Mouse (Mus musculus): ENCODE results near the gene Cma1.
"Not testable (repeated sequence)": the region's sequence is repeated elsewhere in the genome, so short reads cannot be mapped to it uniquely, and the experiment has no call there.

Cma1 gene

GRCm38 (mm10) chr14:55944575-55944974 is at the start of gene Cma1:
Cma1 (minus strand) TSS chr14:55944675.
- no peak for DNase-seq (ENCODE audit: low spot score)

GRCm38 (mm10) chr14:55987464-55987863 is 43.0 kb upstream of the Cma1 start:
- DNase-seq (ENCODE audit: low spot score): not testable (repeated sequence)

- DNase-seq (ENCODE audit: low spot score): not testable (repeated sequence)
Measured at GRCm38 (mm10) chr14:55963900-55964299, 19.4 kb upstream of the Cma1 start.

GRCm38 (mm10) chr14:55963263-55963662 is 18.8 kb upstream of the Cma1 start:
- DNase-seq (ENCODE audit: low spot score): no peak

- no peak for DNase-seq (ENCODE audit: low spot score)
Measured at GRCm38 (mm10) chr14:55950346-55951030, 6.0 kb upstream of the Cma1 start, which contains the start of gene Cma2. Cma2 (plus strand) TSS chr14:55950980.

- no peak for DNase-seq (ENCODE audit: low spot score)
Measured at GRCm38 (mm10) chr14:55946269-55946969, 1.9 kb upstream of the Cma1 start.

GRCm38 (mm10) chr14:55943601-55944000 is 874 bp downstream of the Cma1 start:
- DNase-seq (ENCODE audit: low spot score): no peak

- DNase-seq (ENCODE audit: low spot score): no peak
Measured at GRCm38 (mm10) chr14:55940070-55940800, 4.2 kb downstream of the Cma1 start.

- DNase-seq (ENCODE audit: low spot score): no peak
Measured at GRCm38 (mm10) chr14:55933586-55933985, 10.9 kb downstream of the Cma1 start.

GRCm38 (mm10) chr14:55929263-55929997 is 15.0 kb downstream of the Cma1 start:
- no peak for DNase-seq (ENCODE audit: low spot score)

- no peak for DNase-seq (ENCODE audit: low spot score)
Measured at GRCm38 (mm10) chr14:55926847-55927246, 17.6 kb downstream of the Cma1 start.

- no peak for DNase-seq (ENCODE audit: low spot score)
Measured at GRCm38 (mm10) chr14:55922475-55923232, 21.8 kb downstream of the Cma1 start.

GRCm38 (mm10) chr14:55918240-55919082 is 26.0 kb downstream of the Cma1 start:
- DNase-seq (ENCODE audit: low spot score): no peak

GRCm38 (mm10) chr14:55913406-55913805 is 31.1 kb downstream of the Cma1 start:
- DNase-seq (ENCODE audit: low spot score): no peak

GRCm38 (mm10) chr14:55905518-55905917 is 39.0 kb downstream of the Cma1 start:
- DNase-seq (ENCODE audit: low spot score): no peak

- DNase-seq (ENCODE audit: low spot score): no peak
Measured at GRCm38 (mm10) chr14:55900414-55900755, 44.1 kb downstream of the Cma1 start.

GRCm38 (mm10) chr14:55899701-55900413 is 44.6 kb downstream of the Cma1 start, which contains the start of gene Sdr39u1:
Sdr39u1 (minus strand) TSS chr14:55900293.
- DNase-seq (ENCODE audit: low spot score): peak; percentile 47

- DNase-seq (ENCODE audit: low spot score): no peak
Measured at GRCm38 (mm10) chr14:55898947-55899346, 45.5 kb downstream of the Cma1 start.

- no peak for DNase-seq (ENCODE audit: low spot score)
Measured at GRCm38 (mm10) chr14:55897671-55898070, 46.8 kb downstream of the Cma1 start.

All from urinary bladder, postnatal 10 days (tissue).